Mouse (Mus musculus) limb, embryonic 15.5 days (tissue): ENCODE measurements at regions not wholly inside any gene's neighbourhood (a gene's known extent, or its start where the extent isn't known, plus 50 kb on each side); places are given as distances from the start of the nearest gene placed in this dataset.

Experiments
- ATAC-seq: fragments of 200-750 bp; cut with Nextera tagmentation; 2 replicates; pipeline ENCODE4 v1.8.0; 2017; ENCODE audit warnings: low read depth, moderate TSS enrichment; ENCODE audit not compliant: insufficient number of reproducible peaks, low FRiP score, low TSS enrichment
- H3K27ac ChIP-seq: fragments of 300-500 bp; sonication (generic); 2 replicates; pipeline ENCODE4 v1.5.1; 2015; ENCODE audit warnings: moderate library complexity, mild to moderate bottlenecking, inconsistent platforms
- H3K27me3 ChIP-seq: fragments of 300-500 bp; sonication (generic); 2 replicates; pipeline ENCODE4 v1.6.1; 2015; ENCODE audit warnings: inconsistent platforms
- H3K36me3 ChIP-seq: fragments of 300-500 bp; sonication (generic); 2 replicates; pipeline ENCODE4 v1.6.1; 2015; ENCODE audit warnings: inconsistent platforms
- H3K4me1 ChIP-seq: fragments of 300-500 bp; sonication (generic); 2 replicates; pipeline ENCODE4 v1.6.1; 2015; ENCODE audit warnings: inconsistent platforms
- H3K4me2 ChIP-seq: fragments of 300-500 bp; sonication (generic); 2 replicates; pipeline ENCODE4 v1.6.1; 2015; ENCODE audit warnings: mild to moderate bottlenecking, inconsistent platforms
- H3K4me3 ChIP-seq: fragments of 300-500 bp; sonication (generic); 2 replicates; pipeline ENCODE4 v1.5.1; 2015; ENCODE audit warnings: mild to moderate bottlenecking, inconsistent platforms
- H3K9ac ChIP-seq: fragments of 300-500 bp; sonication (generic); 2 replicates; pipeline ENCODE4 v1.6.1; 2015; ENCODE audit warnings: inconsistent platforms
- H3K9me3 ChIP-seq: fragments of 300-500 bp; sonication (generic); 2 replicates; pipeline ENCODE4 v1.6.1; 2016; ENCODE audit warnings: inconsistent platforms
- WGBS: fragments of 180-500 bp; shearing (Covaris S2); methylation state at CpG from one replicate; pipeline ENCODE4 v1.1.7; 2015; 5-methylcytosine and 5-hydroxymethylcytosine counted together

GRCm38 (mm10) chr4:137158201-137158600, 109.6 kb upstream of the Zbtb40 start:
- no peak overlapping the region for H3K4me2 ChIP-seq
- peaks cover 30% of the 10 kb centered on the region for H3K4me1 ChIP-seq
- 0 out of 2 replicates have a peak, but pooled peaks have one; percentile 23 for ATAC-seq
- H3K27me3 ChIP-seq = no peaks in the 10 kb centered on the region; the same call in 1 of the 2 replicates
- 47% methylated on average over 9 of the region's 9 CpGs for WGBS
- H3K4me3 ChIP-seq = no peak overlapping the region
- no peak overlapping the region for H3K9ac ChIP-seq
- peak overlapping the region; percentile 72 for H3K27ac ChIP-seq
- no peaks in the 10 kb centered on the region for H3K36me3 ChIP-seq
- H3K9me3 ChIP-seq = no peaks in the 10 kb centered on the region

GRCm38 (mm10) chr4:137156441-137157105, 108.0 kb upstream of the Zbtb40 start:
- no peaks in the 10 kb centered on the region for H3K9me3 ChIP-seq
- no peak for ATAC-seq

GRCm38 (mm10) chr4:137148756-137149155, 100.2 kb upstream of the Zbtb40 start:
- no peak overlapping the region for H3K4me2 ChIP-seq
- no peak overlapping the region for H3K4me3 ChIP-seq
- H3K9me3 ChIP-seq = no peaks in the 10 kb centered on the region
- 62% methylated on average over 4 of the region's 4 CpGs for WGBS
- ATAC-seq = no peak
- no peaks in the 10 kb centered on the region for H3K27me3 ChIP-seq
- no peak overlapping the region for H3K9ac ChIP-seq
- H3K27ac ChIP-seq = no peak overlapping the region
- no peaks in the 10 kb centered on the region for H3K36me3 ChIP-seq
- H3K4me1 ChIP-seq = no peaks in the 10 kb centered on the region

More at GRCm38 (mm10) chr4:137156441-137157105, 108.0 kb upstream of the Zbtb40 start:
- Histone ChIP-seq H3K4me1 (peaks cover 28% of the 10 kb centered on the region), H3K27me3 (no peaks in the 10 kb centered on the region), H3K4me2 (no peak overlapping the region), H3K27ac (no peak overlapping the region), H3K4me3 (no peak overlapping the region), H3K9ac (no peak overlapping the region), H3K36me3 (no peaks in the 10 kb centered on the region)
- whole genome bisulfite sequencing = 62% methylated on average over 11 of the region's 11 CpGs

DNA sequence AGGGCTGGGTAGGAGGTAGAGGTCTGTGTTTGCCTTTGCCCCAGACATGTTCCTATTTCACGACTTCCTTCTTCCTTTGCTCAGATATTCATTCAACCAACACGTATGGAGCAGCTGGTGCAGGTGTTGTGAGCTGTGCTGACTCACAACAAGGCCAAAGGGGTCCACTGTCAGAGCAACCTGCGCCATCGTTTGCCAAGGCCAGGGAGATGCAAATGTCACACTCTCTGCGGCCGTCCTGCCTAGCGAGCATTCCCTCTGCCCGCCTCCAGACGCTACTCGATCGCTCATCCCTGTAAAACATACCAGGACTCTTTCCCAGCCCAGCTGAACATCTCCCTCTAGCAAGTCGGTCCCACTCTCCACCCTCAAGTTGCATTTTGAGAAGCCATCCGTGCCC, 99.2 kb upstream of the Zbtb40 start:
- H3K27me3 ChIP-seq = no peaks in the 10 kb centered on the region
- H3K9me3 ChIP-seq = no peaks in the 10 kb centered on the region
- no peak for ATAC-seq
- H3K4me1 ChIP-seq = 0 out of 2 replicates have a peak, but pooled peaks cover 5% of the 10 kb centered on the region
- 72% methylated on average over 13 of the region's 13 CpGs for WGBS
- no peak overlapping the region for H3K4me3 ChIP-seq
- no peak overlapping the region for H3K27ac ChIP-seq
- H3K4me2 ChIP-seq = no peak overlapping the region
- no peak overlapping the region for H3K9ac ChIP-seq
- H3K36me3 ChIP-seq = no peaks in the 10 kb centered on the region

DNA sequence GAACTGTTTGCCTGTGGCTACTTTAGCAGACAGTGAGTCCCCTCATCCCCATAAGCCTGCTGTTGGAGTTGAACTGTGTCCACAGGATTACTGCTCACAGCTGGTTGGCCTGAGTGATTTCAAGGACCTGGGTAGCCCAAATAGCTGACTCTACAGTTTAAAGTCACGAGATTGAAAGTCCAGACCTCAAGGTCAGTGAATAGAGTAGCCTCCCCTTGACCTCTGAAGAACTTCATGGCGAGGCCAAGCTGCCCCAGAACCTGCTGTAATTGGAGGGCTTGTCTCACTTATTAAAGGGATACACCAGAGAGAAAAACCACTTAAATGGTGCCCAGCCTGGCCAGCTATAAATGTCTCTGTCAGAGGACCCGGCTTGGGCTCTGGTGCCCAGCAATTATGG, 97.7 kb upstream of the Zbtb40 start:
- 68% methylated on average over 3 of the region's 3 CpGs for WGBS

GRCm38 (mm10) chr4:137142316-137142715, 93.7 kb upstream of the Zbtb40 start:
- no peak for ATAC-seq
- 13% methylated on average over 9 of the region's 9 CpGs for WGBS
- H3K4me1 ChIP-seq = peaks cover 12% of the 10 kb centered on the region
- no peak overlapping the region for H3K4me3 ChIP-seq
- H3K27me3 ChIP-seq = no peaks in the 10 kb centered on the region
- no peaks in the 10 kb centered on the region for H3K9me3 ChIP-seq
- H3K4me2 ChIP-seq = no peak overlapping the region
- H3K9ac ChIP-seq = no peak overlapping the region
- no peaks in the 10 kb centered on the region for H3K36me3 ChIP-seq
- H3K27ac ChIP-seq = no peak overlapping the region

More for the DNA sequence above, 97.7 kb upstream of the Zbtb40 start:
- Histone ChIP-seq H3K9me3 (no peaks in the 10 kb centered on the region), H3K4me3 (no peak overlapping the region), H3K4me2 (no peak overlapping the region), H3K27me3 (no peaks in the 10 kb centered on the region), H3K9ac (no peak overlapping the region), H3K36me3 (no peaks in the 10 kb centered on the region), H3K27ac (no peak overlapping the region), H3K4me1 (peaks cover 12% of the 10 kb centered on the region)
- no peak for ATAC-seq

- no peaks in the 10 kb centered on the region for H3K36me3 ChIP-seq
- H3K4me2 ChIP-seq = no peak overlapping the region
- H3K9ac ChIP-seq = no peak overlapping the region
- ATAC-seq = no peak
- WGBS = 39% methylated on average over 17 of the region's 17 CpGs
- H3K9me3 ChIP-seq = no peaks in the 10 kb centered on the region
- no peak overlapping the region for H3K27ac ChIP-seq
- H3K4me3 ChIP-seq = no peak overlapping the region
- H3K4me1 ChIP-seq = peaks cover 27% of the 10 kb centered on the region
- no peaks in the 10 kb centered on the region for H3K27me3 ChIP-seq
These were observed 90.6 kb upstream of the Zbtb40 start for GRCm38 (mm10) chr4:137139051-137139705.

DNA sequence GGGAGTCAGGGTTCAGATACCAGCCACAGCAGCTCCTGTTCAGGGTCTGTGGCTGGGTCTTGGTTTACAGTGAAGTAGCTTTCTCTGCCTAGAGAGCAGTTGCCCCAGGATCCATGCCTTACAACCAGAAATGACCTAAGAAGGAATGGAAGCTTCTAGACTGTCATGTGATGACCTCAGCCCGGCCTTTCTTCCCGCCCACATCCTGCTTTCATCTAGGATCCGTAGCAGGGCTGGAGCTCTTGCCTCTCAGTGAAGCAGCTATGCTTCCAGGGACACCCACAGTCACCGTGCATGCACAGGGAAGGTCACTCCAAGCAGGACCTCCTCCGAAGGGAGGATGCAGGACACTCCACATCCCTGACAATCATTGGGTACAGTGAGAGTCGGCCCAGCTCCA, 89.5 kb upstream of the Zbtb40 start:
- Histone ChIP-seq H3K9ac (no peak overlapping the region), H3K9me3 (no peaks in the 10 kb centered on the region), H3K4me2 (no peak overlapping the region), H3K4me3 (no peak overlapping the region), H3K4me1 (peaks cover 35% of the 10 kb centered on the region), H3K36me3 (no peaks in the 10 kb centered on the region), H3K27me3 (no peaks in the 10 kb centered on the region), H3K27ac (no peak overlapping the region)
- no peak for ATAC-seq
- WGBS = 75% methylated on average over 6 of the region's 6 CpGs

DNA sequence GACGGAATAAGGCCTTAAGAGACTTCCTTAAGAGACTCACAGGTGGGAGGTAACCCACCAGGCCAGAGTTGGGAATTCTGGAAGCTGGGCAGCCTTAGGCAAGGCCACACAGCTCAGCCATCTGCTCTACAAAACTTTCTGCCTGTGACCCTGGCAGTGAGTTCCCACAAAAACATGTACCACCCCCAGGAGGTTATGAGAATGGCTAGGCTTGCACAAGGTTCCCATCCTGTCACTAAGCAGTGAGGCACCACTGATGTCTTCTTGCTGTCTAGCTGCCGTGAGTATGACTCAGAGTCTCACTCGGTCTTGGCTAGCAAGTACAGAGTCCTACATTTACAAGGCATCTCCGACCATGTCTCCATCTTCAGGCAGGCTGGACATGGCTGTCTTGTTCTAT, 87.7 kb upstream of the Zbtb40 start:
- H3K4me1 ChIP-seq = peaks cover 31% of the 10 kb centered on the region
- H3K27ac ChIP-seq = no peak overlapping the region
- H3K9me3 ChIP-seq = no peaks in the 10 kb centered on the region
- no peak overlapping the region for H3K9ac ChIP-seq
- no peak overlapping the region for H3K4me3 ChIP-seq
- ATAC-seq = no peak
- no peaks in the 10 kb centered on the region for H3K27me3 ChIP-seq
- no peaks in the 10 kb centered on the region for H3K36me3 ChIP-seq
- 64% methylated on average over 4 of the region's 4 CpGs for WGBS
- H3K4me2 ChIP-seq = no peak overlapping the region

GRCm38 (mm10) chr4:137135792-137136191, 87.2 kb upstream of the Zbtb40 start:
- WGBS = 49% methylated on average over 8 of the region's 8 CpGs
- H3K27me3 ChIP-seq = no peaks in the 10 kb centered on the region

GRCm38 (mm10) chr4:137134553-137134952, 86.0 kb upstream of the Zbtb40 start:
- no peak for ATAC-seq
- peaks cover 33% of the 10 kb centered on the region for H3K4me1 ChIP-seq
- no peak overlapping the region for H3K27ac ChIP-seq
- H3K9me3 ChIP-seq = no peaks in the 10 kb centered on the region
- peaks cover 5% of the 10 kb centered on the region for H3K27me3 ChIP-seq
- H3K4me3 ChIP-seq = no peak overlapping the region
- 56% methylated on average over 5 of the region's 5 CpGs for WGBS
- no peak overlapping the region for H3K4me2 ChIP-seq
- H3K36me3 ChIP-seq = no peaks in the 10 kb centered on the region
- no peak overlapping the region for H3K9ac ChIP-seq

More at GRCm38 (mm10) chr4:137135792-137136191, 87.2 kb upstream of the Zbtb40 start:
- ATAC-seq = no peak
- no peaks in the 10 kb centered on the region for H3K36me3 ChIP-seq
- no peak overlapping the region for H3K9ac ChIP-seq
- no peak overlapping the region for H3K4me3 ChIP-seq
- H3K4me2 ChIP-seq = no peak overlapping the region
- no peaks in the 10 kb centered on the region for H3K9me3 ChIP-seq
- no peak overlapping the region for H3K27ac ChIP-seq
- H3K4me1 ChIP-seq = peaks cover 31% of the 10 kb centered on the region

GRCm38 (mm10) chr4:137133789-137134188, 85.2 kb upstream of the Zbtb40 start:
- no peak overlapping the region for H3K9ac ChIP-seq
- H3K27me3 ChIP-seq = peaks cover 8% of the 10 kb centered on the region
- ATAC-seq = peak; percentile 45; the same call in 1 of the 2 replicates
- H3K4me1 ChIP-seq = peaks cover 33% of the 10 kb centered on the region
- H3K27ac ChIP-seq = peak overlapping the region; percentile 61; the same call in 1 of the 2 replicates
- no peak overlapping the region for H3K4me2 ChIP-seq
- no peak overlapping the region for H3K4me3 ChIP-seq
- WGBS = 32% methylated on average over 13 of the region's 13 CpGs
- H3K9me3 ChIP-seq = no peaks in the 10 kb centered on the region
- H3K36me3 ChIP-seq = no peaks in the 10 kb centered on the region
